Mouse (Mus musculus) forebrain, embryonic 15.5 days (tissue): ENCODE measurements around the gene Gm26992. TPM values are rescaled to one million over a fixed set of nuclear protein-coding genes. Genes with fewer than 3 reads are reported as not detected.
A peak's percentile ranks its signal among the peaks of the same experiment; 100 is the strongest.
"Not testable (repeated sequence)": the region's sequence is repeated elsewhere in the genome, so short reads cannot be mapped to it uniquely, and the experiment has no call there.

Experiments used
- ATAC-seq: fragments of 200-750 bp; cut with Nextera tagmentation; replicated peaks from 2 replicates; pipeline ENCODE4 v1.8.0; 2017; ENCODE audit warnings: mild to moderate bottlenecking, moderate TSS enrichment, moderate library complexity
- H3K27ac ChIP-seq: fragments of 300-500 bp; sonication (generic); replicated peaks from 2 replicates; pipeline ENCODE4 v1.5.1; 2015; ENCODE audit warnings: mild to moderate bottlenecking, inconsistent platforms
- H3K27me3 ChIP-seq: fragments of 300-500 bp; sonication (generic); 2 replicates; pipeline ENCODE4 v1.6.1; 2015; ENCODE audit warnings: inconsistent platforms
- H3K36me3 ChIP-seq: fragments of 300-500 bp; sonication (generic); 2 replicates; pipeline ENCODE4 v1.6.1; 2015; ENCODE audit warnings: mild to moderate bottlenecking, inconsistent platforms
- H3K4me1 ChIP-seq: fragments of 300-500 bp; sonication (generic); 2 replicates; pipeline ENCODE4 v1.6.1; 2015; ENCODE audit warnings: inconsistent platforms
- H3K4me2 ChIP-seq: fragments of 300-500 bp; sonication (generic); replicated peaks from 2 replicates; pipeline ENCODE4 v1.6.1; 2015; ENCODE audit warnings: mild to moderate bottlenecking, inconsistent platforms
- H3K4me3 ChIP-seq: fragments of 300-500 bp; sonication (generic); 2 replicates; pipeline ENCODE4 v1.5.1; 2015; ENCODE audit warnings: mild to moderate bottlenecking, inconsistent platforms
- H3K9ac ChIP-seq: fragments of 300-500 bp; sonication (generic); replicated peaks from 2 replicates; pipeline ENCODE4 v1.6.1; 2015; ENCODE audit warnings: mild to moderate bottlenecking, inconsistent platforms
- H3K9me3 ChIP-seq: fragments of 300-500 bp; sonication (generic); 2 replicates; pipeline ENCODE4 v1.6.1; 2016; ENCODE audit warnings: inconsistent platforms
- WGBS: fragments of 180-500 bp; shearing (Covaris S2); methylation state at CpG from one replicate; pipeline ENCODE4 v1.1.7; 2015; ENCODE audit warnings: mixed read lengths; 5-methylcytosine and 5-hydroxymethylcytosine counted together
- polyA plus RNA-seq: library from polyadenylated mRNA; unstranded; fragments of >200 nt; fragmentation: Nextera tagmentation; extraction: Ambion mirVana; gene quantifications from 2 replicates; pipeline ENCODE4 v1.2.1, GENCODE M21; 2015

Gm26992 gene
- polyA plus RNA-seq, 1 experiment from 2014 or later = not detected

DNA sequence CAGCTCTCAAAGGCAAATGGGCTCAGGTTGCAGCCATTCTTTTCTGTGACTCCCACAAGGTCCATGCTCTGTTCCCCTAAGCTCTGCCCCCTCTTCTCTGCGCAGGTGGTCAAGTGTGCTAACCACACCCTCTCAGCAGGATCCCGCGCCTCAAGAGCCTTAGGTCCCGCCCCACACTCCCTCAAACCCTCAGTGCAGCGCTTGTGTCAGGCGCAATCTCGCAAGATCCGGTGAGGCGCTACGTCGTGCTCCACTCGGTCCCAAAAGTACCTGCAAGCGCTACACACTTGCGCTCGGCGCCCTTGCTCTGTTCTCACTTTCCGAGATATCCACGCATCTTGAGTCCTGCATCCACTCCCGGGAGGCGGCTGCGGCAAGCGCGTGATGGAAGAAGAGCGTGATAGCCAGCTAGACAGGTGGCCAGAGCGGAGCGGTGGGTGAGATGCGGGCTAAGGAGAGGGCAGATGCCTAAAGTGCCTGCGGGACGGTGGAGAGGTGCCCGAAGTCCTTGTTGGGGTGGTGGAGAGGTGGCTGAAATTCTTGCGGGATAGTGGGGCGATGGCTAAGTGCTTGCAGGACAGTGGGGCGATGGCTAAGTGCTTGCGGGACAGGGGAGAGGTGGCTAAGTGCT, 25.8 kb downstream of the Gm26992 start:
- ATAC-seq = no peak
- Histone ChIP-seq H3K4me1 (peaks cover 9% of the 10 kb centered on the region), H3K27ac (no peak overlapping the region), H3K4me2 (peak overlapping the region; percentile 69), H3K27me3 (peaks cover 20% of the 10 kb centered on the region; the same call in 1 of the 2 replicates), H3K9me3 (no peaks in the 10 kb centered on the region), H3K4me3 (peak overlapping the region; percentile 38), H3K36me3 (no peaks in the 10 kb centered on the region), H3K9ac (0 out of 2 replicates have a peak overlapping the region, but pooled peaks have one; percentile 15)
- 11% methylated on average over 34 of the region's 34 CpGs for WGBS

GRCm38 (mm10) chrX:103448429-103448828, 26.6 kb downstream of the Gm26992 start:
- not testable (repeated sequence) for H3K27ac ChIP-seq, H3K9ac ChIP-seq, H3K9me3 ChIP-seq, ATAC-seq, H3K4me1 ChIP-seq, H3K36me3 ChIP-seq
- WGBS = 58% methylated on average over 12 of the region's 13 CpGs
- Histone ChIP-seq H3K27me3 (peaks cover 20% of the 10 kb centered on the region; the same call in 1 of the 2 replicates), H3K4me3 (0 out of 2 replicates have a peak overlapping the region, but pooled peaks have one; percentile 38), H3K4me2 (peak overlapping the region; percentile 69; the same call in 1 of the 2 replicates)

DNA sequence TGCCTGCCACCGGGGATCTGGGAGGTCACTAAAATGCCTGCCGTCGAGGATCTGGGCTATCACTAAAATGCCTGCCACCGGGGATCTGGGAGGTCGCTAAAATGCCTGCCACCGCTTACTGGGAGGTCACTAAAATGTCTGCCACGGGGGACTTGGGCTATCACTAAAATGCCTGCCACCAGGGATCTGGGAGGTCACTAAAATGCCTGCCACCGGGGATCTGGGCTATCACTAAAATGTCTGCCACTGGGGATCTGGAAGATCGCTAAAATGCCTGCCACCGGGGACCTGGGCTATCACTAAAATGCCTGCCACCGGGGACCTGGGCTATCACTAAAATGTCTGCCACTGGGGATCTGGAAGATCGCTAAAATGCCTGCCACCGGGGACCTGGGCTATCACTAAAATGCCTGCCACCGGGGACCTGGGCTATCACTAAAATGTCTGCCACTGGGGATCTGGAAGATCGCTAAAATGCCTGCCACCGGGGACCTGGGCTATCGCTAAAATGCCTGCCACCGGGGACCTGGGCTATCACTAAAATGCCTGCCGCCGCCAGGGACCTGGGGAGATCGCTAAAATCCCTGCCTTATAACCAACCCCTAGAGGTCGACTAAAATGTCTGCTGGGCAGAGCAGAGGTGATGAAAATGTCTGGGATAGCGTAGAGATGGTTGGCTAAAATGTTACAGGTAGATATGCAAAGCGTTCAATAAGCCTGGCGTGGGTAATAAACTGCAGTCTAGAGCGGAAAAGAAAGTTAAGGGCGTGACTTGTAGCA, 27.3 kb downstream of the Gm26992 start:
- WGBS = 77% methylated on average over 24 of the region's 27 CpGs
- H3K27me3 ChIP-seq = peaks cover 20% of the 10 kb centered on the region; the same call in 1 of the 2 replicates

DNA sequence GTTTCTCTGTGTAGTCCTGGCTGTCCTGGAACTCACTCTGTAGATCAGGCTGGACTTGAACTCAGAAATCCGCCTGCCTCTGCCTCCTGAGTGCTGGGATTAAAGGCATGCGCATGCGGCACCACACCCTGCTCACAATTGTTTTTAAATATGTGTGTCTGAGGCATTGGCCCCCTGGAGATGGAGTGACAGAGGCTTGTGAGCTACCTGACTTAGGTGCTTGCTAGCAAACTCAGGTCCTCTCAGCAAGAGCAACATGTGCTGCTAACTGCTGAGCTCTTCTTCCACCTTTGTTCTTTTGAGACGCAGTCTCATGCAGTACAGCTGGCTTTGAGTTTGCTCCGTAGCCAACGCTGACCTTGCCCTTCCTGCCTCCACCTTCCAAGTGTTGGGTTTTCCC, 31.0 kb downstream of the Gm26992 start:
- Histone ChIP-seq H3K27me3 (peaks cover 5% of the 10 kb centered on the region; the same call in 1 of the 2 replicates), H3K36me3 (no peaks in the 10 kb centered on the region), H3K4me1 (peaks cover 2% of the 10 kb centered on the region), H3K27ac (no peak overlapping the region), H3K9me3 (no peaks in the 10 kb centered on the region), H3K9ac (no peak overlapping the region), H3K4me2 (no peak overlapping the region), H3K4me3 (no peak overlapping the region)
- 94% methylated on average over 6 of the region's 6 CpGs for WGBS
- ATAC-seq = no peak

More for the DNA sequence above, 27.3 kb downstream of the Gm26992 start:
- H3K9ac ChIP-seq, H3K4me1 ChIP-seq, H3K4me2 ChIP-seq, H3K27ac ChIP-seq, ATAC-seq, H3K4me3 ChIP-seq, H3K9me3 ChIP-seq, H3K36me3 ChIP-seq: not testable (repeated sequence)

- no peak for ATAC-seq
- H3K9me3 ChIP-seq = no peaks in the 10 kb centered on the region
- 70% methylated on average over 5 of the region's 5 CpGs for WGBS
These were observed 38.2 kb downstream of the Gm26992 start for GRCm38 (mm10) chrX:103460056-103460455.

GRCm38 (mm10) chrX:103468998-103469397, 47.2 kb downstream of the Gm26992 start:
- H3K27ac ChIP-seq = no peak overlapping the region
- H3K9me3 ChIP-seq = no peaks in the 10 kb centered on the region
- H3K4me1 ChIP-seq = no peaks in the 10 kb centered on the region
- H3K36me3 ChIP-seq = no peaks in the 10 kb centered on the region; the same call in 1 of the 2 replicates
- no peaks in the 10 kb centered on the region for H3K27me3 ChIP-seq
- ATAC-seq = no peak
- no peak overlapping the region for H3K4me2 ChIP-seq
- no peak overlapping the region for H3K4me3 ChIP-seq
- H3K9ac ChIP-seq = no peak overlapping the region
- 72% methylated on average over 2 of the region's 2 CpGs for WGBS

More at GRCm38 (mm10) chrX:103460056-103460455, 38.2 kb downstream of the Gm26992 start:
- H3K4me1 ChIP-seq = no peaks in the 10 kb centered on the region
- no peak overlapping the region for H3K9ac ChIP-seq
- H3K4me3 ChIP-seq = no peak overlapping the region
- no peak overlapping the region for H3K27ac ChIP-seq
- no peaks in the 10 kb centered on the region for H3K27me3 ChIP-seq
- no peak overlapping the region for H3K4me2 ChIP-seq
- H3K36me3 ChIP-seq = no peaks in the 10 kb centered on the region

DNA sequence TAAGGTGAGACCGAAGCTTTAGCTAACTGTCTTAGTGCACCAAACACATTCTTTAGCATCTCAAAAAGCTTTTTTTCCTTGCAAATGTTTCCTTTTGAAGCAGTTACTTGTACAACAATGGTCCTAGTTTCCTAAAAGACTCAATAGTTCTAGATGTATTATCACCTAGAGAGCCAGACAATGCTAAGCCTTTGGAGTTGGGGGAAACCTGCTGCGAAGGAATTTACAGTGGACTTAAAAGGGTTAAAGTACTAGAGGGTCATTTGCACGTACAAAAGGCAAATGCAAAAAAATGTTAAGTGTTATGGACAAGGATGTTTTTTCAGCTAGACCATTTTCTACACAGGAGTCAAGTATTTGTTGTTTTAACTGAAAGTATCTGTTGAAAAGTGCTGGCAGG, 50.5 kb downstream of the Gm26992 start:
- Histone ChIP-seq H3K9me3 (no peaks in the 10 kb centered on the region), H3K27me3 (no peaks in the 10 kb centered on the region), H3K4me1 (no peaks in the 10 kb centered on the region), H3K36me3 (no peaks in the 10 kb centered on the region), H3K4me2 (no peak overlapping the region), H3K27ac (no peak overlapping the region), H3K9ac (no peak overlapping the region), H3K4me3 (no peak overlapping the region)
- 73% methylated on average over 3 of the region's 3 CpGs for WGBS
- ATAC-seq = no peak

GRCm38 (mm10) chrX:103477507-103477906, 55.7 kb downstream of the Gm26992 start:
- Histone ChIP-seq H3K9me3 (no peaks in the 10 kb centered on the region), H3K4me3 (no peak overlapping the region), H3K36me3 (no peaks in the 10 kb centered on the region), H3K4me2 (no peak overlapping the region), H3K4me1 (no peaks in the 10 kb centered on the region), H3K27ac (no peak overlapping the region), H3K9ac (no peak overlapping the region), H3K27me3 (no peaks in the 10 kb centered on the region)
- peak; percentile 62 for ATAC-seq
- WGBS = 10% methylated on average over 3 of the region's 3 CpGs

GRCm38 (mm10) chrX:103481243-103482096, 59.7 kb downstream of the Gm26992 start:
- H3K27ac ChIP-seq = peak overlapping the region; percentile 86
- no peaks in the 10 kb centered on the region for H3K4me1 ChIP-seq
- no peaks in the 10 kb centered on the region for H3K36me3 ChIP-seq
- H3K4me3 ChIP-seq = peak overlapping the region; percentile 47
- no peaks in the 10 kb centered on the region for H3K27me3 ChIP-seq
- H3K4me2 ChIP-seq = peak overlapping the region; percentile 33
- 73% methylated on average over 32 of the region's 32 CpGs for WGBS
- ATAC-seq = peak; percentile 83
- H3K9me3 ChIP-seq = no peaks in the 10 kb centered on the region
- H3K9ac ChIP-seq = peak overlapping the region; percentile 47

- Histone ChIP-seq H3K4me2 (peak overlapping the region; percentile 33), H3K27me3 (no peaks in the 10 kb centered on the region), H3K9ac (peak overlapping the region; percentile 47), H3K27ac (peak overlapping the region; percentile 86), H3K4me1 (no peaks in the 10 kb centered on the region), H3K4me3 (peak overlapping the region; percentile 47), H3K36me3 (no peaks in the 10 kb centered on the region), H3K9me3 (no peaks in the 10 kb centered on the region)
- 67% methylated on average over 24 of the region's 24 CpGs for WGBS
- ATAC-seq = 0 out of 2 replicates have a peak, but pooled peaks have one; percentile 4
These were observed 60.3 kb downstream of the Gm26992 start for GRCm38 (mm10) chrX:103482097-103482451.

GRCm38 (mm10) chrX:103483047-103483446, 61.2 kb downstream of the Gm26992 start:
- Histone ChIP-seq H3K4me3 (peak overlapping the region; percentile 47), H3K9ac (no peak overlapping the region), H3K9me3 (no peaks in the 10 kb centered on the region), H3K27me3 (no peaks in the 10 kb centered on the region), H3K36me3 (no peaks in the 10 kb centered on the region), H3K4me2 (peak overlapping the region; percentile 35), H3K27ac (no peak overlapping the region), H3K4me1 (no peaks in the 10 kb centered on the region)
- peak; percentile 58 for ATAC-seq
- WGBS = 70% methylated on average over 17 of the region's 17 CpGs
